Mouse (Mus musculus): ENCODE data around the gene Ypel3.

DNA sequence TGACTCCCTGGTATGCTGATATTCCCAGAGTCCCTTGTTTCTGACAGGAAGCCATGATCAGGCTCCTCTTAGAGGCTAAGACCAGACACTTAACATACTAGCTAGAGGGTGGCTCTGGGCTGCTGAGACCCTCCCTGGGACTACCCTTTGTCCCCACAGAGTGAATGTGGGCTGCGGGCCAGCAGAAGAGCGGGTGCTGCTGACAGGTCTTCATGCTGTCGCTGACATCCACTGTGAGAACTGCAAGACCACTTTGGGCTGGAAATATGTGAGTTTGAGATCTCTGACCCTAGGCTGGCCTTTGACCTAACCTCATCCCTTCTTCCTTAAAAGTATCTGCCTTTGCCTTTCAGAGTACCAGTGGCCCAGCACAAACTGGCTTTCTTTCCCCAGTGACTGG is 1.4 kb downstream of the Ypel3 start:
- TF ChIP-seq CTCF (conservative IDR thresholded peaks at IDR 0.05; ENCODE audit: low read length): no peak
- TF ChIP-seq NANOG (IDR thresholded peaks at IDR 0.05; ENCODE audit: borderline replicate concordance, low read length): no peak
